In genomic region chr8:84704356-84704755, GRCm38 (mm10) we compare ENCODE assay signal across 8 mouse cellular contexts. TPM values are rescaled to one million over a fixed set of nuclear protein-coding genes. Genes with fewer than 3 reads are reported as not detected.
DNase-seq lines count a peak whose midpoint lies in the region; ATAC-seq and TF ChIP-seq lines count a peak whose summit lies in the region.

No protein-coding gene starts in this region.

- H3K27me3 ChIP-seq in forebrain, embryonic 15.5 days = peaks cover 20% of the 10 kb centered on the region
- H3K27me3 ChIP-seq in hindbrain, embryonic 10.5 days (ENCODE audit: insufficient read depth, poor library complexity, severe bottlenecking) = peaks cover 99% of the 10 kb centered on the region
- peaks cover 68% of the 10 kb centered on the region for H3K27me3 ChIP-seq in limb, embryonic 11.5 days (ENCODE audit: control insufficient read depth, insufficient read depth, low read length)
- H3K27me3 ChIP-seq in midbrain, embryonic 13.5 days = peaks cover 88% of the 10 kb centered on the region
- H3K27me3 ChIP-seq in stomach, embryonic 16.5 days (ENCODE audit: control insufficient read depth, insufficient read depth, low read length) = peaks cover 40% of the 10 kb centered on the region

- H3K9me3 ChIP-seq in forebrain, embryonic 15.5 days = no peaks in the 10 kb centered on the region
- H3K9me3 ChIP-seq in hindbrain, embryonic 10.5 days = no peaks in the 10 kb centered on the region
- no peaks in the 10 kb centered on the region for H3K9me3 ChIP-seq in limb, embryonic 11.5 days (ENCODE audit: control insufficient read depth, low read length)
- no peaks in the 10 kb centered on the region for H3K9me3 ChIP-seq in midbrain, embryonic 13.5 days
- H3K9me3 ChIP-seq in stomach, embryonic 16.5 days (replicated peaks; ENCODE audit: control insufficient read depth, low read length) = no peaks in the 10 kb centered on the region

- H3K27ac ChIP-seq in layer of hippocampus, adult 2 months = peak overlapping the region; percentile 85
- H3K27ac ChIP-seq in forebrain, embryonic 15.5 days (replicated peaks) = peak overlapping the region; percentile 94
- peak overlapping the region; percentile 71 for H3K27ac ChIP-seq in hindbrain, embryonic 10.5 days
- H3K27ac ChIP-seq in limb, embryonic 11.5 days (replicated peaks; ENCODE audit: low read depth, low read length) = 0 out of 2 replicates have a peak overlapping the region, but pooled peaks have one; percentile 52
- H3K27ac ChIP-seq in midbrain, embryonic 13.5 days = peak overlapping the region; percentile 72; the same call in 1 of the 2 replicates
- H3K27ac ChIP-seq in stomach, embryonic 16.5 days (ENCODE audit: low read length) = peak overlapping the region; percentile 37

- H3K4me1 ChIP-seq in forebrain, embryonic 15.5 days = peaks cover 58% of the 10 kb centered on the region
- H3K4me1 ChIP-seq in hindbrain, embryonic 10.5 days (replicated peaks) = peaks cover 65% of the 10 kb centered on the region
- H3K4me1 ChIP-seq in limb, embryonic 11.5 days (ENCODE audit: control insufficient read depth, insufficient read depth, low read length) = peaks cover 51% of the 10 kb centered on the region
- H3K4me1 ChIP-seq in midbrain, embryonic 13.5 days (replicated peaks) = peaks cover 46% of the 10 kb centered on the region
- H3K4me1 ChIP-seq in stomach, embryonic 16.5 days (ENCODE audit: control insufficient read depth, insufficient read depth, low read length) = peaks cover 55% of the 10 kb centered on the region

- H3K4me2 ChIP-seq in forebrain, embryonic 15.5 days (replicated peaks) = peak overlapping the region; percentile 49
- H3K4me2 ChIP-seq in limb, embryonic 11.5 days (ENCODE audit: low read depth, severe bottlenecking) = peak overlapping the region; percentile 42
- H3K4me2 ChIP-seq in midbrain, embryonic 13.5 days (replicated peaks) = peak overlapping the region; percentile 27
- H3K4me2 ChIP-seq in stomach, embryonic 16.5 days (ENCODE audit: low read depth, low read length) = peak overlapping the region; percentile 55

- peaks cover under 1% of the 10 kb centered on the region; the same call in 1 of the 2 replicates for H3K36me3 ChIP-seq in forebrain, embryonic 15.5 days
- peaks cover 9% of the 10 kb centered on the region for H3K36me3 ChIP-seq in hindbrain, embryonic 10.5 days
- H3K36me3 ChIP-seq in limb, embryonic 11.5 days (ENCODE audit: control insufficient read depth, insufficient read depth, low read length) = no peaks in the 10 kb centered on the region
- H3K36me3 ChIP-seq in midbrain, embryonic 13.5 days = peaks cover 10% of the 10 kb centered on the region
- H3K36me3 ChIP-seq in stomach, embryonic 16.5 days (ENCODE audit: control insufficient read depth, insufficient read depth, low read length) = no peaks in the 10 kb centered on the region

- no peak; the same call in 1 of the 2 replicates for ATAC-seq in forebrain, embryonic 15.5 days (replicated peaks)
- no peak for ATAC-seq in limb, embryonic 11.5 days (ENCODE audit: insufficient number of reproducible peaks, low FRiP score, low TSS enrichment, low read depth)
- no peak for ATAC-seq in midbrain, embryonic 13.5 days
- ATAC-seq in stomach, embryonic 16.5 days (ENCODE audit: insufficient read depth, low FRiP score) = no peak

- H3K9ac ChIP-seq in forebrain, embryonic 15.5 days (replicated peaks) = peak overlapping the region; percentile 54; the same call in 1 of the 2 replicates
- no peak overlapping the region for H3K9ac ChIP-seq in limb, embryonic 11.5 days (ENCODE audit: low read length)
- H3K9ac ChIP-seq in midbrain, embryonic 13.5 days (replicated peaks) = no peak overlapping the region
- H3K9ac ChIP-seq in stomach, embryonic 16.5 days (ENCODE audit: low read length) = peak overlapping the region; percentile 55; the same call in 1 of the 2 replicates

- DNase-seq in layer of hippocampus, adult 2 months (ENCODE audit: low spot score in 2 of 2) = peak; percentile 76 to 77
- no peak for DNase-seq in layer of hippocampus, adult 9-11 months
- DNase-seq in c-Kit-negative CD71-positive TER-119-positive erythroid progenitor cells, embryonic 14.5 days (ENCODE audit: low read depth, low spot score) = peak; percentile 82
- peak; percentile 83 for DNase-seq in hindbrain, embryonic 10.5 days (ENCODE audit: low spot score)
- peak; percentile 91 for DNase-seq in limb, embryonic 11.5 days (ENCODE audit: low spot score)

- WGBS in forebrain, embryonic 15.5 days = 5% methylated on average over 16 of the region's 16 CpGs
- 0% methylated on average over 16 of the region's 16 CpGs for WGBS in hindbrain, embryonic 10.5 days
- WGBS in limb, embryonic 11.5 days = 2% methylated on average over 16 of the region's 16 CpGs
- WGBS in midbrain, embryonic 13.5 days = 2% methylated on average over 16 of the region's 16 CpGs
- 16% methylated on average over 16 of the region's 16 CpGs for WGBS in stomach, embryonic 16.5 days

- H3K4me3 ChIP-seq in layer of hippocampus, adult 2 months = peak overlapping the region; percentile 24; the same call in 1 of the 2 replicates
- H3K4me3 ChIP-seq in forebrain, embryonic 15.5 days = peak overlapping the region; percentile 28; the same call in 1 of the 2 replicates
- H3K4me3 ChIP-seq in hindbrain, embryonic 10.5 days = peak overlapping the region; percentile 48
- no peak overlapping the region for H3K4me3 ChIP-seq in limb, embryonic 11.5 days (ENCODE audit: low read depth, low read length)
- peak overlapping the region; percentile 1; the same call in 1 of the 2 replicates for H3K4me3 ChIP-seq in midbrain, embryonic 13.5 days (replicated peaks)
- H3K4me3 ChIP-seq in stomach, embryonic 16.5 days (replicated peaks; ENCODE audit: low read length) = peak overlapping the region; percentile 39

- peak; percentile 92 for TF ChIP-seq CTCF in layer of hippocampus, adult 2 months (conservative IDR thresholded peaks at IDR 0.05)

RNA-seq across cellular contexts. Expression of gene Lyl1, which starts 3.1 kb away (rescaled TPM):
- total RNA-seq in layer of hippocampus, adult 2 months (2021) = 1 to 10 TPM; 2.3 to 2.6 TPM
- polyA plus RNA-seq in forebrain, embryonic 15.5 days (2015; fragmentation: Nextera tagmentation; extraction: Ambion mirVana) = 2.1 and 2.5 TPM in 2 replicates
- 5.6 and 6.5 TPM in 2 replicates for polyA plus RNA-seq in hindbrain, embryonic 10.5 days (2016; fragmentation: Nextera tagmentation; extraction: Ambion mirVana)
- polyA plus RNA-seq in limb, embryonic 11.5 days (2014; fragmentation: Nextera tagmentation; extraction: Ambion mirVana) = 3.9 and 4.8 TPM in 2 replicates
- polyA plus RNA-seq in midbrain, embryonic 13.5 days (2015; fragmentation: Nextera tagmentation; extraction: Ambion mirVana) = 2.1 and 2.4 TPM in 2 replicates
- 6.0 and 8.3 TPM in 2 replicates for polyA plus RNA-seq in stomach, embryonic 16.5 days (2015; fragmentation: Nextera tagmentation; extraction: Ambion mirVana)

RNA-seq across cellular contexts. Expression of gene Nacc1, which starts 16.7 kb away (rescaled TPM):
- total RNA-seq in layer of hippocampus, adult 2 months (2021) = 10 to 100 TPM; 91.8 to 93.9 TPM
- polyA plus RNA-seq in forebrain, embryonic 15.5 days (2015; fragmentation: Nextera tagmentation; extraction: Ambion mirVana) = 15.5 and 16.4 TPM in 2 replicates
- 25.2 and 28.9 TPM in 2 replicates for polyA plus RNA-seq in hindbrain, embryonic 10.5 days (2016; fragmentation: Nextera tagmentation; extraction: Ambion mirVana)
- 26.4 and 26.7 TPM in 2 replicates for polyA plus RNA-seq in limb, embryonic 11.5 days (2014; fragmentation: Nextera tagmentation; extraction: Ambion mirVana)
- 16.8 and 17.3 TPM in 2 replicates for polyA plus RNA-seq in midbrain, embryonic 13.5 days (2015; fragmentation: Nextera tagmentation; extraction: Ambion mirVana)
- 14.4 and 14.5 TPM in 2 replicates for polyA plus RNA-seq in stomach, embryonic 16.5 days (2015; fragmentation: Nextera tagmentation; extraction: Ambion mirVana)

RNA-seq across cellular contexts. Expression of gene Trmt1, which starts 18.2 kb away (rescaled TPM):
- total RNA-seq in layer of hippocampus, adult 2 months (2021) = 100 to 1,000 TPM; 109 to 113 TPM
- 62.4 and 64.0 TPM in 2 replicates for polyA plus RNA-seq in forebrain, embryonic 15.5 days (2015; fragmentation: Nextera tagmentation; extraction: Ambion mirVana)
- polyA plus RNA-seq in hindbrain, embryonic 10.5 days (2016; fragmentation: Nextera tagmentation; extraction: Ambion mirVana) = 57.8 and 65.9 TPM in 2 replicates
- polyA plus RNA-seq in limb, embryonic 11.5 days (2014; fragmentation: Nextera tagmentation; extraction: Ambion mirVana) = 65.7 and 65.9 TPM in 2 replicates
- 50.1 and 55.7 TPM in 2 replicates for polyA plus RNA-seq in midbrain, embryonic 13.5 days (2015; fragmentation: Nextera tagmentation; extraction: Ambion mirVana)
- polyA plus RNA-seq in stomach, embryonic 16.5 days (2015; fragmentation: Nextera tagmentation; extraction: Ambion mirVana) = 53.7 and 54.1 TPM in 2 replicates

RNA-seq across cellular contexts. Expression of gene G430095P16Rik, which starts 18.5 kb away (rescaled TPM):
- total RNA-seq in layer of hippocampus, adult 2 months (2021) = under 1 TPM in 1 of 2 experiments, not detected in 1; 0.54 TPM
- polyA plus RNA-seq in forebrain, embryonic 15.5 days (2015; fragmentation: Nextera tagmentation; extraction: Ambion mirVana) = 2.7 TPM in 2 replicates
- 0.54 and 1.9 TPM in 2 replicates for polyA plus RNA-seq in hindbrain, embryonic 10.5 days (2016; fragmentation: Nextera tagmentation; extraction: Ambion mirVana)
- 7.7 and 8.6 TPM in 2 replicates for polyA plus RNA-seq in limb, embryonic 11.5 days (2014; fragmentation: Nextera tagmentation; extraction: Ambion mirVana)
- 1.3 and 1.9 TPM in 2 replicates for polyA plus RNA-seq in midbrain, embryonic 13.5 days (2015; fragmentation: Nextera tagmentation; extraction: Ambion mirVana)
- polyA plus RNA-seq in stomach, embryonic 16.5 days (2015; fragmentation: Nextera tagmentation; extraction: Ambion mirVana) = 3.2 and 4.1 TPM in 2 replicates

RNA-seq across cellular contexts. Expression of gene Ier2, which starts 41.7 kb away (rescaled TPM):
- total RNA-seq in layer of hippocampus, adult 2 months (2021) = 1 to 10 TPM; 5.1 to 7.2 TPM
- polyA plus RNA-seq in forebrain, embryonic 15.5 days (2015; fragmentation: Nextera tagmentation; extraction: Ambion mirVana) = 26.0 and 33.4 TPM in 2 replicates
- 89.9 and 94.7 TPM in 2 replicates for polyA plus RNA-seq in hindbrain, embryonic 10.5 days (2016; fragmentation: Nextera tagmentation; extraction: Ambion mirVana)
- 149 and 156 TPM in 2 replicates for polyA plus RNA-seq in limb, embryonic 11.5 days (2014; fragmentation: Nextera tagmentation; extraction: Ambion mirVana)
- 20.0 and 26.3 TPM in 2 replicates for polyA plus RNA-seq in midbrain, embryonic 13.5 days (2015; fragmentation: Nextera tagmentation; extraction: Ambion mirVana)
- polyA plus RNA-seq in stomach, embryonic 16.5 days (2015; fragmentation: Nextera tagmentation; extraction: Ambion mirVana) = 62.4 and 69.5 TPM in 2 replicates

Comparison
In these comparisons a context has a peak if more than half of its experiments do, and no peak if none do; other contexts are left out.
1. H3K27ac ChIP-seq: peak in every context shown above with its lines; median percentile 94 in forebrain, embryonic 15.5 days; 85 in layer of hippocampus, adult 2 months; 72 in midbrain, embryonic 13.5 days; 71 in hindbrain, embryonic 10.5 days; 52 in limb, embryonic 11.5 days; 37 in stomach, embryonic 16.5 days.
2. H3K9ac ChIP-seq: peak in forebrain, embryonic 15.5 days (single experiment) and stomach, embryonic 16.5 days (single experiment); none in limb, embryonic 11.5 days (single experiment) and midbrain, embryonic 13.5 days (single experiment).
3. Peak in every context shown above with its lines, with median percentiles within 50 percentile points of each other: H3K4me2 ChIP-seq.